ENCODE assay signal across 8 mouse cellular contexts in genomic region chr2:14823816-14824348, GRCm38 (mm10).
DNase-seq lines count a peak whose midpoint lies in the region; ATAC-seq and TF ChIP-seq lines count a peak whose summit lies in the region.

No protein-coding gene starts in this region.

- H3K9ac ChIP-seq in heart, embryonic 12.5 days, result peak overlapping the region; percentile 37
- H3K9ac ChIP-seq in limb, embryonic 14.5 days (ENCODE audit: low read depth, low read length, severe bottlenecking), result no peak overlapping the region

- H3K36me3 ChIP-seq in embryonic facial prominence, embryonic 10.5 days (replicated peaks), result no peaks in the 10 kb centered on the region
- H3K36me3 ChIP-seq in heart, embryonic 12.5 days, result no peaks in the 10 kb centered on the region
- no peaks in the 10 kb centered on the region for H3K36me3 ChIP-seq in limb, embryonic 14.5 days (ENCODE audit: control insufficient read depth, insufficient read depth, low read length)

- ATAC-seq in heart, embryonic 12.5 days (ENCODE audit: insufficient number of reproducible peaks, low FRiP score), result peak; percentile 66
- ATAC-seq in limb, embryonic 14.5 days (ENCODE audit: low FRiP score, low read depth), result peak; percentile 89

- WGBS in embryonic facial prominence, embryonic 10.5 days, result 42% methylated on average over 11 of the region's 11 CpGs
- WGBS in heart, embryonic 12.5 days, result 23% methylated on average over 11 of the region's 11 CpGs
- WGBS in limb, embryonic 14.5 days, result 10% methylated on average over 11 of the region's 11 CpGs

- peaks cover 21% of the 10 kb centered on the region for H3K4me1 ChIP-seq in embryonic facial prominence, embryonic 10.5 days
- peaks cover 36% of the 10 kb centered on the region for H3K4me1 ChIP-seq in heart, embryonic 12.5 days (replicated peaks)
- peaks cover 8% of the 10 kb centered on the region; the same call in 1 of the 2 replicates for H3K4me1 ChIP-seq in limb, embryonic 14.5 days (ENCODE audit: control insufficient read depth, insufficient read depth, low read length)

- H3K27me3 ChIP-seq in embryonic facial prominence, embryonic 10.5 days (replicated peaks; ENCODE audit: low read depth, poor library complexity, severe bottlenecking), result no peaks in the 10 kb centered on the region
- no peaks in the 10 kb centered on the region for H3K27me3 ChIP-seq in heart, embryonic 12.5 days (replicated peaks)
- H3K27me3 ChIP-seq in limb, embryonic 14.5 days (ENCODE audit: control insufficient read depth, insufficient read depth, low read length), result no peaks in the 10 kb centered on the region

- no peak for TF ChIP-seq POLR2A in limb, embryonic 14.5 days (IDR thresholded peaks at IDR 0.05; ENCODE audit: borderline replicate concordance, extremely low read depth, insufficient read depth, insufficient read length)

- DNase-seq in adrenal gland, adult 2 months, result peak; percentile 42
- DNase-seq in adrenal gland, adult 8-10 months, result no peak
- peak; percentile 13 for DNase-seq in embryonic facial prominence, embryonic 10.5 days (ENCODE audit: low spot score)
- peak; percentile 83 for DNase-seq in limb, embryonic 14.5 days (ENCODE audit: low spot score)
- DNase-seq in natural killer cell, adult 2 months (ENCODE audit: low spot score in 2 of 2), result no peak
- DNase-seq in layer of hippocampus, postnatal 25 days (ENCODE audit: extremely low spot score in 1 of 2, low spot score in 1 of 2), result no peak
- no peak for DNase-seq in thymus, postnatal 0 days (ENCODE audit: low spot score)

- no peak overlapping the region for H3K4me3 ChIP-seq in embryonic facial prominence, embryonic 10.5 days
- peak overlapping the region; percentile 34 for H3K4me3 ChIP-seq in heart, embryonic 12.5 days
- H3K4me3 ChIP-seq in limb, embryonic 14.5 days (replicated peaks; ENCODE audit: low read length), result peak overlapping the region; percentile 20

- H3K4me2 ChIP-seq in heart, embryonic 12.5 days, result peak overlapping the region; percentile 57
- H3K4me2 ChIP-seq in limb, embryonic 14.5 days (replicated peaks; ENCODE audit: low read depth, low read length, severe bottlenecking), result peak overlapping the region; percentile 43

- no peaks in the 10 kb centered on the region for H3K9me3 ChIP-seq in embryonic facial prominence, embryonic 10.5 days
- 0 out of 2 replicates have a peak, but pooled peaks cover 1% of the 10 kb centered on the region for H3K9me3 ChIP-seq in heart, embryonic 12.5 days (replicated peaks)
- H3K9me3 ChIP-seq in limb, embryonic 14.5 days (ENCODE audit: control insufficient read depth, low read length), result no peaks in the 10 kb centered on the region

- no peak overlapping the region; the same call in 1 of the 2 replicates for H3K27ac ChIP-seq in embryonic facial prominence, embryonic 10.5 days (replicated peaks)
- H3K27ac ChIP-seq in heart, embryonic 12.5 days (ENCODE audit: poor library complexity, severe bottlenecking), result peak overlapping the region; percentile 83
- H3K27ac ChIP-seq in limb, embryonic 14.5 days (replicated peaks; ENCODE audit: low read depth, low read length), result peak overlapping the region; percentile 55; the same call in 1 of the 2 replicates

Comparison
In these comparisons a context has a peak if more than half of its experiments do, and no peak if none do; other contexts are left out.
1. DNase-seq: peak in adrenal gland, adult 2 months (single experiment), embryonic facial prominence, embryonic 10.5 days (single experiment) and limb, embryonic 14.5 days (single experiment); none in adrenal gland, adult 8-10 months (single experiment), natural killer cell, adult 2 months (0 of 2), layer of hippocampus, postnatal 25 days (0 of 2) and thymus, postnatal 0 days (single experiment).